Mouse (Mus musculus): Measurements from ENCODE around the gene Emc1.

- TF ChIP-seq CTCF (IDR thresholded peaks at IDR 0.05; ENCODE audit: borderline replicate concordance, insufficient read depth, low read depth, low read length) (no peak), POLR2A (IDR thresholded peaks at IDR 0.05; ENCODE audit: borderline replicate concordance, insufficient read depth, low read length) (no peak)
These were observed 41.3 kb upstream of the Emc1 start for GRCm38 (mm10) chr4:139310899-139311701.

All from cerebellum, adult 2 months (tissue).